Mouse (Mus musculus) large intestine, adult 2 months (tissue): ENCODE data around the gene Gsg1l. TPM values are rescaled to one million over a fixed set of nuclear protein-coding genes. Genes with fewer than 3 reads are reported as not detected.

ENCODE experiments used
- DNase-seq: peaks from one replicate; pipeline ENCODE4 v3.0.0-alpha.2; 2012; ENCODE audit warnings: low read depth, low spot score
- WGBS: fragments of 180-500 bp; shearing (Covaris S2); methylation state at CpG from one replicate; pipeline ENCODE4 v1.1.7; 2018; 5-methylcytosine and 5-hydroxymethylcytosine counted together
- polyA plus RNA-seq: library from polyadenylated mRNA; depleted of rRNA; stranded (reverse); fragments of >200 nt; gene quantifications from 2 replicates; pipeline ENCODE4 v1.2.3, GENCODE M21; 2012; rRNA removed

Gsg1l gene
- 0.22 and 0.33 TPM in 2 replicates for polyA plus RNA-seq

DNA sequence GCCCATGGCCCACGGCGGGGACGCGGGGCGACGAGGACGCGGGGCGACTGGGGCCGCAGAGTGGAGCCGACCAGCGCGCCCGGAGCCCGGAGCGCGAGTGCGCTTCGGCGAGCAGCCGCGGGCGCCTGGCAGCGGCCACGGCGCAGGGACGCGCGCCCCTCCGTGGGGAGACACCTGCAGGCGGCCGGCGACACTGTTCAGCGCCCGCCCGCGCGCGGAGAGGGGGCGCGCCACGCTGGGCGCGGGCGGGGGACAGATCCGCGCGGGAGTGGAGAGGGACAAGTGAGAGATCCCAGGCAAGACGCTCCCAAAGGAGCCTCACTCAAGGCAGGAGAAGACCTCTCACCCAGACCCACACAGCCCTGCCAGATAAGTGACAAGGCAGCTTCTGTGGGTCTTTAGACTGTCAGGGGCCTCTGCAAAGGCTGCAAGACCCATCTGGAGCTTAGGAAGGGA, at the start of gene Gsg1l:
Gene Gsg1l (minus strand): TSS at position 126 of the 456 bp plus-strand sequence.
- 2% methylated on average over 48 of the region's 49 CpGs for WGBS
- DNase-seq: no peak

DNA sequence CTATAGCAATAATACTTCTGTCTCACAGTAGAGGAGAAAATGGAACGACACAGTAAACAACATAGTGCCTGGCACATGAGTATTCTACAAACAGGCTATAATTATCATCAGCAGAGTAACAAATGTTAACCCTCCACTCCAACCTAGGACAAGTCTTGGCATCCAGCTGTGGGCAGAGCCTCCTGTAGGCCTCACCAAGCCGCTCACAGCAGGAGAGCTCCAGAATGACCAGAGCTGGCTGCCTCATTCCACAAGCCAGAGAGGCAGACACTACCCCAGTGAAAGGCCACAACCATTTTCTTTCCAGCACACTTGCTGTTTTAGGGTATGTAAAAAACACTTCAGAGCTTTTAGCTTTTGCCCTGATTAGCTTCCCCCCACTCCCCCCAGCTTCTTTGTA, 45.5 kb upstream of the Gsg1l start:
- no peak for DNase-seq
- WGBS: 76% methylated on average over 2 of the region's 2 CpGs

DNA sequence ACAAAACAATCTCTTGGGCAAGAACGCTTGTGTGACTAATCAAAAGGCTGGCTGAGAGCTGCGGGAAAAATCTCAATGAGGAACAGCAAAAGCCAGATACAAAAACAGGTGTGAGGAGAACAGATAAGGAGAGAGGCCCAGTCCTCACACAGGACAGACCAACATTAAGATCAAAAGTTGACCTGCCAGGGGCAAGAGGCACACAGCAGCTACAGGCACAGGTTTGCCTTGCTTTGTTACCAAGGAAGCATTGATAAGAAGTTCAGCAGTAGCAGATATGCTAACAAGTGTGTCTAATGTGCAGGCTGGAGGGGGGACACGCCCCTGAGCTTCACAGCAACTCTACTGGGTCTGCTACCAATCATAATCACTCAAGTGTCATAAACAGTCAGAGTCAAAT, 44.3 kb upstream of the Gsg1l start:
- no peak for DNase-seq
- 43% methylated on average over 3 of the region's 3 CpGs for WGBS

DNA sequence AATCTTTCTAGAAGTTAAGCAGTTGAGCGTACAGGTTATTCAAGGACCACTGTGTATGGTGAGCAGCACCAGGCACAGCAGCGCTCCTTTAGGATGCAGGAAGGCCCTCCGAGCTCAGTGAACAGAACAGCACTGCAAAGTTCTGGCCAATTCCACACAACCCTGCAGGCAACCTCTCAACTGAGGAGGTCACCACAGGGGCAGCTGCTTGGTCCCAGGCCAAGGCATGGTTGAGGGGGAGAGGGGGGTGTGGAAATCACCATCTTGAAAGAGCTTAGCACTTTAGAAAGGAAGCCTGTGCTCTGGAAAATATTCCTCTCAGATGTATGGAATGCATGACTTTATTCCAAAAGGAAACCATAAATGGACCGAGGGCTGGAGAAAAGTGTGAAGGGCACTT, 39.3 kb upstream of the Gsg1l start:
- no peak for DNase-seq
- WGBS: 83% methylated on average over 4 of the region's 4 CpGs

DNA sequence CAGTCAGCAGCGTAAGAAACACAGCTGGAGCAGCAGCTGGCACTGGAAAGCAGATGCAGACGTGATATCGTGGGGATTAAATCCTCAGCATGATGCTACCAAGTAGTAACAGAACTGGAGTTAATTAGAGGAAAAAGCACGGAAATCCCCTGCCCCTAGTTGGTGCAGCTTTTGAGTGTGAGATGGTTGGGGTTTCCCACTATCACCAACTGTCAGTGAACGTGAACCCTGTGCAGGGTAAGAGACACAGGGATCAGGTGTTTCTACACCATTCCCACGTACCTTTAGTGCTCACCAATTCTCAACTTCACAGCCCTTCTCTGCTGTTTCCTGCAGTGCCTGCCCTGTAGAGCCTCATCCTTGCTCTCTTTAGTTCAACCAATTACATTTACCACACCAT, 37.6 kb upstream of the Gsg1l start:
- DNase-seq: no peak
- WGBS: 88% methylated on average over 6 of the region's 6 CpGs

DNA sequence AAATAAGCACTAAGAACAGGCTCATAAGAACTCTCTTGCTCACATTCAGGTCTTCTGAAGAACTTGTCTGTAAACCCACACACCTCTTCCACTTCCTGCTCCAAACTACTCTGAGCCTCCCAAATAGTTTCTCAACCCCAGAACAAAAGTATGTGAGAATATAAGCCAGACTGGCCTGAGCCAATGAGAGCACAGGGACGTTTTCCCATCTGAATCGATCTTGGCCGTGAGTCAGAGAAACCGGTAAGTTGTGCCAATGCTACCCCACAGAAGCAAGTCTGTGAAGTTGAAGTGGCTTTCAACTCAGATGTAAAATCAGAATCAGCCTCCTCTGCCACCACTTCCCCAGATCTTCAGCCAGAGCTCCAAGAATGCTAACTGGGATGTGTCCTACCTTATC, 31.1 kb upstream of the Gsg1l start:
- WGBS: 74% methylated on average over 4 of the region's 4 CpGs
- DNase-seq: no peak

DNA sequence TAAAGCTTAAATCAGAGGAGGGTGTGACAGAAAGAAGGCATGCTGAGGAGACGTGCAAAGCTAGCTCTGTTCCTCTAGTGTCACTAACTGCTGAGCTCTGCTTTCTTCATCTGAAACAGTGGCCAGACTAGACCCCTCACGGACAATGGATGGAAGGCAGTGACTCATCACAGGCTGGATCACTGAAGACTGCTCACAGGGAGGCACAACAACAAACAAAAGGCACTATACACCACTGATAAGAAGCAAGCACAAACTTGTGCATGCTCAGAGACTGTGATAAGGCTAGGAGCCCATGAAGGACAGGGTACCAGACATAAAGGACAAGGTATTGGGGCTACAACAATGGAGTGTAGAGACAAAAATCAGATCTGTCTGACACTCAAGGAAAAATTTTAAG, 29.0 kb upstream of the Gsg1l start:
- DNase-seq: no peak
- WGBS: 82% methylated on average over 2 of the region's 2 CpGs

DNA sequence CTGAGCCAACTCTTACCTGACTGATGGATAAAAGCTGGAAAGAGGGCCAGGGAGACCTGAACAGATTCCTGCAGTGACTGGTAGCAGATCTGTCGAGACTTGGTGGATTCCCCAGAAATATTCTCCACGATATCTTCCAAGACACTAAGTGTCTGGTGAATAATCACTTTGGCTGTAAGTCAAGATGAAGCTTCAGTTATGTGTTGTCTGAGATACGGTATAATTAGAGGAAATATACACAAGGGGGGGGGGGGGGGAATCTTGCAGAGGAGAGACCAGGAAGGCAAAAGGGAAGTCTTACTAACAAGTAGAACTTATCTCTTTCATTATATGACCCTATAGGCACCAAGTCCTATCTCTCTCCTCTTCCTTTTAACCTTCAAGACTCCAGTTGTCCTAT, 27.7 kb upstream of the Gsg1l start:
- 77% methylated on average over 3 of the region's 3 CpGs for WGBS
- DNase-seq: no peak

DNA sequence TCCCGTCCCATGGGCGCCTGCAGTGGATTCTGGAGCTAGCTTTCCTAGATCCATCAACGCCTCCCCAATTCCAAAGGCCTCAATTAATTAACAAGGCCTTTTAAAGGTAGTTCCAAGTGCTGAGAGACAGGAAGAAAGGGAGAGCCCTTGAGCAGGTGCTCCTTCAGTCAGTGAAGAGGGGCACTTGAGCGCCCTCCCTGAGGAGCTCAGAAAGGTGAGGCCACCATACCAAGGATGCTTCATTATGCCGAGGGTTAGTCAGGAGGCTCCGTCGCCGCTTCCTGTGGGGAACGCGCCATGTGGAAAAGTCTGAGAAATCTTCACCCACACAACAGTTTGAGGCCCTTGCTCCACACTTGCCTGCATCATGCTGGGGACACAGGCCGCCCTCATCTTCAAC, 18.2 kb upstream of the Gsg1l start:
- no peak for DNase-seq
- WGBS: 96% methylated on average over 11 of the region's 11 CpGs

DNA sequence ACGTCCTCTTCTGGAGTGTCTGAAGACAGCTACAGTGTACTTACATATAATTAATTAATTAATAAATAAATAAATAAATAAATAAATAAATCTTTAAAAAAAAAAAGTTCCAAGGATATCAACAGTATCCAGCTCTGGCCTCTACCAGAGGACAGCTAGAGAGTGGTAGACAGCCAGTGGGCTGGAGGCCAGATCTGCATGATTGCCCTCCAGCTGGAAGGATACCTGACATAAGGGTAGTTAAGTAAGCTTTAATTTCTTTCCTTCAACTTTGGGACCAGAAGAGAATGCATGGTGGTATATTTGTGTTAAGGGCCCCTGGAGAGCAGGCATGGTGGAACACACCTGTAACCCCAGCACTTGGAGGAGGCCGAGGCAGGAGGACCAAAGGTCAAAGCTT, 17.6 kb upstream of the Gsg1l start:
- DNase-seq: no peak
- WGBS: 85% methylated on average over 2 of the region's 2 CpGs

DNA sequence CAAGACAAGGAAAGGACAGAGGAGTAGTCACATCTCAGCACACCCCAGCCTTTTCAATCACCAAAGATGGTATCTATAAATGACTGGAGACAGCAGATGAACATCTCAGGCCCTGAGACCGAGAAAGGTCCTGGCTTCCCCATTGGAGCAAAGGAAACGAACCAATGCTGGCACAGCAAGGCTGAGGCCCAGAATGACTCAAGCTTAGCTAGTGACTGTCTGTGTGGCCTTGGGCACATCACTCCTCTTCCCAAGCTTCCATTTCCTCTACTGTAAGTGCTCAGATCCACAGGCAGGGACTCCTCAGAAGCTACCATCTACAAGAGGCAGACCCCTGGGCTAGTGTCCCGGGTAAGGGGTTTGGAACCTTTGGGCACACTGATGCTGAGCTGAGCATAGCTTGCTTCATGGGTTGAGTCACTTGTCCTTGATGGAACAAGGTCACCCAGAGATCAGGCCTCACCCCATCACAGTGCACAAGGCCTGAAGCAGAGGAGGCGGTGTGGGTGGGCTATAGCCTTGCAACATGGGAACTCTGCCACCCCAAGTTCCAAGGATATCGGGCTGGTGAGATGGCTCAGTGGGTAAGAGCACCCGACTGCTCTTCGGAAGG, 17.1 kb upstream of the Gsg1l start:
- 97% methylated on average over 7 of the region's 7 CpGs for WGBS
- no peak for DNase-seq

DNA sequence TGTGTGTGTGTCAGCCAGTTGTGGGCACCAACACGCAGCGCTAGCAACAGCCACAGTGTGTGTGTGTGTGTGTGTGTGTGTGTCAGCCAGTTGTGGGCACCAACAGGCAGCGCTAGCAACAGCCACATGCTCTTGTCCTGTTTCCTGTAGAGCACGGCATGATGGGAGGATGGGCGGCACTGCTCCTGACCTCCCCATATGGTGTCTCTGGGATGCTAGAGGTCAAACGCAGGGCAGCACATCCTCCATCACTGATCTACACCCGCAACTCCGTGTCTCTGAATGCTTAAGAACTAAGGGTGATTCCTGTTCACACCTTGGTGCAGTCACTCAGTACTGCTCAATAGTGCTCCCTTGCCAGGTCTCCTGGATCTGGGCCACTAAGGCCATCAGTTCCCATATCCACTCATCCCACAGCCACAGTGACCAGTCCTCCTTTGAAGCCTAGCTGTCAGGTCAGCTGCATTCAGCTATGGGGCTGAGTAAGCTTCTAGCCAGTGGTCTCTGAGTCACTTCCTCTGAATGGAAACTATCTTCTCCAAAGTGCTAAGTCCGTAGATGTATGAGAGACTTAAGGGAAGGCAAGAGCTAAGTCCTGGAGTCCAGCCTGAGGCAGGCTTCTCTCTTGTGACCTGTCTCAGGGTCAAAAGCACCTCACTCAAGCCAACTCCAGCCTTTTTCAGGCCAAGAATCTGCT, 15.2 kb upstream of the Gsg1l start:
- DNase-seq: no peak
- WGBS: 81% methylated on average over 9 of the region's 9 CpGs

DNA sequence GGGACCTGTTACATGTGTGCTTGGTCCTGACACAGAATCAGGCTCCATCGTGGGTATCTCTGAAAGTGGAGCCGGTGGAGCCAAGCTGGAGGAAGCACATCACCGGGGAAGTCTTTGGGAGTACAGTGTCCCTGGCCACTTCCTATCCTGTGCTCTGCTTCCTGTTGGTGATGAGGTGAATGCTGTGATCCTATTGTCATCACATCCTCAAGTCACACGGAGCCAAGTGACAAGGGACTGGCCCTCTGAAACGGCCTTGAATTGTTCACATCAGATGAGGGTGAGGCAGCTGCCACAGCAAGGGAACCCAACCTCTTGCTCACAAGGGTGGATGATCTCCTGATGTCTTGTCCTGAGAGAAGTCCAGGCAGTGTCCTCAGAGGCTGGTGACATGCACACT, 14.4 kb upstream of the Gsg1l start:
- WGBS: 70% methylated on average over 5 of the region's 5 CpGs
- no peak for DNase-seq

DNA sequence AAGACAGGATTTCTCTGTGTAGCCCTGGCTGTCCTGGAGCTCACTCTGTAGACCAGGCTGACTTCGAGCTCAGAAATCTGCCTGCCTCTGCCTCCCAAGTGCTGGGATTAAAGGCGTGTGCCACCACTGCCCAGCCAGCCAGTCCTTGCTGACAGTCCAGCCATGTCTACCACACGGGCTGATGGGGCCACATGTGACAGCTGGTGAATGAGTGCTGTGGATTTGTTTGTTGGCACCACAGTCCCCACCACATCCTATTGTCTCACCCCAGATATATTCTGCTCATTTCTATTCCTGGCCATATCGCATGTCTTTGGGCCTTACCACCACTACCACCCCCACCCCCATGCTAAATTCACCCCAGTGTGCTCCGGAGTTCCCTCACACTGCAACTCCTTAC, 12.5 kb upstream of the Gsg1l start:
- DNase-seq: no peak
- 84% methylated on average over 5 of the region's 5 CpGs for WGBS

DNA sequence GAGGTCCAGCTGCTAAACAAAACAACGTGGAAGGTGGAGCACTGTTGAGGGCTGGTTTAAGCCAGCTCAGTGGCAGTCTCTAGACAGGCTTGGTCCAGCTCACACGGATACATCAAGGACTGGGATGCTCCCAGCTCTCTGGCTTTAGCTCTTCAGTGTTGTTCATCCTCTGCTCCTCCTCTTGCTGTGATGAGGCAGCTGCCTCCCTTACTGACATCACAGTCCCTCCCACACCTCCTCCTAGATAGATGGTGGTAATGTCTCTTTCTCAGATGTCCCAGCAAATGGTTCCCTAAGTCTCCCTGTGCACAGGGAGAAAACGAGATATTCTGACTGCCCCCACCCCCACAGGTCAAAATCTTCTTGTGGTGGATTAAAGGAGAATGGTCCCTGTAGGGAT, 11.0 kb upstream of the Gsg1l start:
- WGBS: 40% methylated on average over 3 of the region's 3 CpGs

DNA sequence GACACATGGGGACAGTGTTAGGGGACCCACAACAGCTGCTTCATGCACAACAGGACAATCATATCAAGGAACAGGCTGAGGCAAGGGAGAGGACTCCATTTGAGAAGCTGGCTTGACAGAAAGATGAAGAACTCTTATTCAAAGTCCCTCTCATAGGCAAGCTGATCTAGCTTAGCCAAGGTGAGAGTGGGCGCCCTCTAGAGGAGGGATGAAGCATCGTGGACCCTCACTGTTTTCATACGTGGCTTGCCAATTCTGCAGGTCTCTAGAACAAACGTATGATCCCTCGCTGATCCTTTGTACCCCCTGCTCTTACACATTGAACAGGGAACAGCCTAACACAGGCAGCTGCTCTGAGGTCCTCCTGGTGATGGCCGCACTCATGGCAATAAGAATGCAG, 7.6 kb upstream of the Gsg1l start:
- 8% methylated on average over 6 of the region's 6 CpGs for WGBS
- no peak for DNase-seq

More for the DNA sequence above, 11.0 kb upstream of the Gsg1l start:
- no peak for DNase-seq

DNA sequence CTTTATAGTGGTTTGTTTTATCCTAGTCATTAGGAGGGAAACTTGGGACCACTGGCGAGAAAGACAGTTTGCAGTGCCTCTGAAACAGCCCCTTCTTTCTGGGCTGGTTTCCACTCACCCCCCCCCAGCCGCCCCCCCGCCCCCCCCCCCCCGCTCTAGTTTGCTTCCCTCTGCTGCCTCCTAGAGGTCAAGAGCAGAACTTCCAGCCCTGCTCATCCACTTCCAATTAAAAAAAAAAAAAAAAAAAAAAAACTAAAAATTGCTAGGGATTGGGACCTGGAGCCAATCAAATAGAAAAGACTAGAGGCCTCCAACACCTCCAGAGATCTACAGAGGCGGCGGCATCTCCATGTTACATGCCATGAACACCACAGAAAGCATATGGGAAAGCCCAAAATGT, 5.9 kb upstream of the Gsg1l start:
- no peak for DNase-seq

DNA sequence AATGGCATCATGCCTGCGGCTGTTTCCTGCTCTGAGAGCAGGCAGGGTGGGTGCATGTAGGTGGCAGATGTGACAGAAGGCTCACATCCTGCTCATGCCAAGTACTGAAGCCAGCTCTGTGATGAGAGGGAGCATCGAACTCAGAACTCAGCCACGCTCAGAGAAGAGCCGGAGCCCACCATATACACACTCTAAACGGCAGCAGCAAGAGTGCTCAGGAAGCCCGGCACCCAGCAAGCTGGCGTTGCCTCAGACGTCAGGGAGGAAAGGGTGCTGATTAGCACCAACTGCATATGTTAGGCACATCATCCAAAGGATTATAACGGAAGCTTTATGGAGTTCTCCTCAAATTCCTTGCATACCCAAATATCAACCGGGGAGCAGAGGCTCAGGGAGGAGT, 5.4 kb upstream of the Gsg1l start:
- WGBS: 55% methylated on average over 10 of the region's 10 CpGs
- no peak for DNase-seq

More for the DNA sequence above, 5.9 kb upstream of the Gsg1l start:
- 14% methylated on average over 6 of the region's 6 CpGs for WGBS

DNA sequence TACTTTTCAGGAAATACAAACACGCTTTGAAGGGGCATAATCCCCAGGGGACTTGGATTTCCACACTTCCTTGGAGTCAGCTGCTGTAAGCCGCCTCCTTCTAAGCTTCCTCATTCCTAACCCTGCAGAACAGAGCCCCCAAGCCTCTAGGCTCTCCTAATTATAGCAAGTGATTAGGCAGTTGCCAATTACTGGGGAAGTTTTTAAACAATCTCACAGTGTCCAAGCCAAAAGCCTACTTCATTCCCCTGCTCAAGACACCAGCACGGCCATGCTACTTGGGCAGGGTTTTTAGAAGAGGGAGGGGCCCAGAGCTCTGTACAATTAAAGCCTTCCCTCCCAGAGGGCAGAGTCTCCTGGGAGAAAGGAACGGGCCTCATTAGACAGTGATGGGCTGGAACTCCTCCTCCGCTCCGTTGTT, 4.1 kb upstream of the Gsg1l start:
- 17% methylated on average over 6 of the region's 6 CpGs for WGBS
- DNase-seq: no peak

DNA sequence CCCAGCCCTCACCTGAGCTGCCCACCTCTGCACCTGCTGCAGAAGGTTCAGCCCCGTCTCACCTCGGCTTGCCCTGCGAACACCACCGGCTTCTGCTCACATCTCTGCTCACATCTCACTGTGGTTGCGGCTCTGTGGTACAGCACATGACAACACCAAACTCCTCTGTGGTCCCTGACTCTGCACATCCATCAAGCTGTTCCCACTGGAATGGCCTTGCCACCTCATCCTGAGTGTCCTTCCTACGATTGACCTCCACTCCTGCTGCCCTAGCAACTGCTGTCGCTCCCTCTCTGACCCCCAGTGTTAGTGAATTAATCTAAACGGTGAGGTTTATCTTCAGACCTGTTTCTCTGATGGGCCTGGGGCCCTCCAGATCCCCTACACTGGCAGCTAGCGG, 2.9 kb upstream of the Gsg1l start:
- DNase-seq: no peak
- 94% methylated on average over 9 of the region's 9 CpGs for WGBS

DNA sequence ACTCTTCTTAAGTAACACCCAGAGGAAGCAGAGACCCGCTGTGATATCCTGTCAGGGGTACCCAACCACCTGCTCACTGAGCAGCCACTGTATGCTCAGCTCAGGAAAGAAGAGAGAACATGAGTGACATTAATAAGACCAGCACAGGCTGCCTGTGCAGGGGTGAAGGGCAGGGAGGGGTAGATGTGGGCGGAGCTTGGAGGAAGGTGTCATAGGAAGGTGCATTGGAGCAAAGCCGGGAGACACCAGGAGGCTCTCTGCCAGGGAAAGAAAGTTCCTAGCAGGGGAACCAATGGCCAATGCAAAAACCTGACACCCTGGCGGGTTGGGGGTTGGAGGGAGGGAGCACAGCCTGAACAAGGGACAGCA, 1.8 kb upstream of the Gsg1l start:
- DNase-seq: no peak
- WGBS: 25% methylated on average over 4 of the region's 4 CpGs
